Mouse (Mus musculus): Measurements from ENCODE around the gene Gmpr. TPM values are rescaled to one million over a fixed set of nuclear protein-coding genes. Genes with fewer than 3 reads are reported as not detected.

Gmpr gene
- polyA plus RNA-seq (2016; fragmentation: Nextera tagmentation; extraction: Ambion mirVana) = 22.5 and 25.6 TPM in 2 replicates

DNA sequence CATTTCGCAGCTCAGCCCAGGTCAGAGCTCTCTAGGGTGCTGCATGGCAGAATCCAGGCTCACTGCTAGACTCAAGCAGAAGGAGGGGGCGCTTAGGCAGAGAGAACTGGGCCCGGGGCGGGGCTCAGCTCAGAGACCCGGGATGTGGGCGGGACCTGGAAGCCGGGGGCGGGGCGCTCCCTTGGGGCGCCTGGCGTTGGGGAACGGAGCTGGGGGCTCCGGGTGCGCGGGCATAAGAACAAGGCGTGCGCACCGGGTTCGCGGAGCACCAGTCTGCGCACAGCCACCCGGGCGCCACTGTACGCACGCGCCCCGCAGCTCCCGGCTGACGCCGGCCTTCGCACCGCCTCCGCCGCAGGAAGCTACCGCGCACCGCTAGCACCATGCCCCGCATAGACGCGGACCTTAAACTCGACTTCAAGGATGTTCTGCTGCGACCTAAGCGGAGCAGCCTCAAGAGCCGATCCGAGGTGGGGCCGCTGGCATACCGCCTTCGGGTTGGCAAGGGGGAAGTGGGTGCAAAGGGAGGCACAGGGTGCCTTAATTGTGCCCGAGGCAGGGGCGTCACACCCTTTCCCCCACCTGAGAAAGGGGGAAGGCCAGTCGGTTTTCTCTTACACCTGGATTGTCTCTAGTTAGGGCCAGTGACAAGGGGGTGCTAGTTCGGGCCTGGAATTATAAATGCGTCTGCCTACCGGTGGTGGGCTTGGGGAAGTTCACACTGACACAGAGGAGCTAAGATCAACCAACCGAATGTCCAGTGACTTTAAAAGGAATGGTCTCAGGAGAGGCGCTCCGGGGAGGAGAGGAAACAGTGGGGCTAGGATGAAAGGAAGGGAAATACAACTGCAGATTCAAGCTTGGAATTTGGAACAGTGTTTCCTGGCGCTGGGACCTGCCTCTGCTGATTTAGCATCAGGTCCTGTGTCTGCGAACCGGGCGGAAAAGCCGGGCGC is at the start of gene Gmpr:
Gene Gmpr, plus strand, starts transcription at position 171 of the 956 bp plus-strand sequence.
- WGBS = 1% methylated on average over 63 of the region's 63 CpGs
- H3K27ac ChIP-seq (replicated peaks) = peak within 1 kb of the TSS; percentile 79

DNA sequence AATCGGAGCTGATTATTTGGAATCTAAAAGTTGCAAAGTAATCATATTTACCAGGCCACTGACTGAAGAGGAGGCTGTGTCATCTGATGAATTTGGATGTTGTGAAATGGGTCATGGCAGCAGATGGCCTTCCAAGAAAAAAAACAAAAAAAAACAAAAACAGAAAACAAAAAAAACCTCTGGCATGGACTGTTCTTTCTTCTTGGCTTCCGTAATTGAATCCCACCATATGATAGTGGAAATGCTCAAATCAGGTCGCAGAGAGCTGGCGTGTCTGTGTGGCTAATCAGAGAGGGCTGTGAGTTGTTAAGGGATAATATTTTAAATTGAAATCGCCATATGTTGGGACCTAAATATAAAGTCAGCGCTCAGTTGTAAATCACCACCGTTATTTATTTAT is 49.8 kb upstream of the Gmpr start:
- H3K9me3 ChIP-seq = no peaks in the 10 kb centered on the region
- H3K27me3 ChIP-seq (replicated peaks; ENCODE audit: low read depth, poor library complexity, severe bottlenecking) = no peaks in the 10 kb centered on the region
- 71% methylated on average over 7 of the region's 7 CpGs for WGBS
- H3K4me1 ChIP-seq = peaks cover 43% of the 10 kb centered on the region
- no peak overlapping the region for H3K4me3 ChIP-seq
- no peak overlapping the region for H3K27ac ChIP-seq (replicated peaks)
- H3K36me3 ChIP-seq (replicated peaks) = no peaks in the 10 kb centered on the region
- no peak for DNase-seq (ENCODE audit: low spot score)

More for the DNA sequence above, at the start of gene Gmpr:
- Histone ChIP-seq H3K27me3 (replicated peaks; ENCODE audit: low read depth, poor library complexity, severe bottlenecking) (peaks cover 41% of the 10 kb centered on the region), H3K4me1 (peaks cover 34% of the 10 kb centered on the region), H3K9me3 (no peaks in the 10 kb centered on the region), H3K4me3 (peak within 1 kb of the TSS; percentile 70), H3K36me3 (replicated peaks) (no peaks in the 10 kb centered on the region)
- peak; percentile 80 for DNase-seq (ENCODE audit: low spot score)

DNA sequence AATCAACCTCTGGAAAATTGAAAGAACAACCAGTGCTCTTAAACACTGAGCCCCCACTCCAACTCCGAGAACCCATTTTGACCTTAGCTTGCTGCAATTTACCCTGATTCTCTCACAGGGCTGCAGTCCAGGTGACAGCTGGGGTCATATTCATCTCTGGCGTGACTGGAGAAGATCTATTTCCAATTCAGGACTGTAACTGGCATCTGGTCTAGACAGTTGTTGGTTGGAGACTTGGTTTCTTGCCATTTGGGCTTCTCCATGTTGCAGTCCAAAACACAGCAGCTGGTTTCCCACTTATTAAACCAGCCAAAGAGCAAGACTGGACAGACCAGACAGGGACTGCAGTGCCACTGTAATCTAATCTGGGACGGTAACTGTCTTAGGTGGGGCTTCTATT is 47.1 kb upstream of the Gmpr start:
- Histone ChIP-seq H3K4me1 (peaks cover 19% of the 10 kb centered on the region), H3K36me3 (replicated peaks) (no peaks in the 10 kb centered on the region), H3K9me3 (no peaks in the 10 kb centered on the region), H3K27ac (replicated peaks) (no peak overlapping the region), H3K4me3 (no peak overlapping the region), H3K27me3 (replicated peaks; ENCODE audit: low read depth, poor library complexity, severe bottlenecking) (no peaks in the 10 kb centered on the region)
- DNase-seq (ENCODE audit: low spot score) = no peak
- WGBS = 86% methylated on average over 3 of the region's 3 CpGs

DNA sequence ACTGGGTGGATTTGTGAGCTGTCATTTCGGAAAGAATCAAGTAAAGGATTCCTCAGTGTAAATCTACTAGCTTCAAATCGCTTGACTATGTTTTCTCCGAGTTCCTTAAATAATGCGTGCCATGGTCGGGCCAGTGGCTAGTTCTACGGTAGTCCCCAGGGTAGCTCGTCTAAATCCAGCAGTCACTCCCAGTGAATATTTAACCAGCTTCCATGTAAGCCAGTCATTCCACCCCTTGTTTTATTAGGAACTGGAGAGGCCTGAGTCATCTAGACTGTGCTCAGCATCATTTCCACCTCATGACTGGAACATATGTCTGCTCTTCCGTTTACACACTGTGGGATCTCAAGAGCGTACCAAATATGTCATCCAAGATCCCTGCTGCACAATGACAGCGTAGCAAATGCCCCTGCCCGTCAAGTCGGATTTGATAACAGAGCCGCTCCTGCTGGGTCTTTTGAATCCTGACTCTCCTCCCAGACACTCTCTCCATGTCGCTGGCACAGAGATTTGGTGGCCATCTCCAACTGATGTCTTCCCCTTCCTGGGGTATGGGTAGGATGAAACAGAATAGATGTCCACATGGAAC is 45.8 kb upstream of the Gmpr start:
- DNase-seq (ENCODE audit: low spot score) = no peak
- 0 out of 2 replicates have a peak, but pooled peaks cover 7% of the 10 kb centered on the region for H3K27me3 ChIP-seq (replicated peaks; ENCODE audit: low read depth, poor library complexity, severe bottlenecking)
- H3K36me3 ChIP-seq (replicated peaks) = no peaks in the 10 kb centered on the region
- H3K4me1 ChIP-seq = peaks cover 16% of the 10 kb centered on the region
- 88% methylated on average over 14 of the region's 14 CpGs for WGBS
- no peaks in the 10 kb centered on the region for H3K9me3 ChIP-seq
- no peak overlapping the region for H3K4me3 ChIP-seq
- H3K27ac ChIP-seq (replicated peaks) = no peak overlapping the region

DNA sequence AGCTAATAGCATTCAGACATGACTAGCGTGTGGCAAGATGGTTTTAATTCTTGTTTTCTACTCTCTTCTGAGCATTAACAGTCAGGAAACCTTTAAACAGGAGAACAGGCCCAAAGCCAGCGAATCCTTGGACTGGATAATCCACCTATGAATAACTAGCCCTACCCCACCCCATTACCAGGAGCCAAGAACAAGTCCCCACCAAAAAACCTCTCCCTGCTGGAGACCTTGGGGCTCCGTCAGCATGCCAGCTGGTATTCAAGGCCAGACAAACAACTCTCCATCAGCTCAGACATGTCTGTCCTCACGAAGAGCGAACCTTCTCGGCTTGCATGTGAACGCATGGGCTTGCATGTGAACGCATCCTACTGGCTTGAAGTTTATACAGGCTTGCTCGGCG is 41.6 kb upstream of the Gmpr start:
- Histone ChIP-seq H3K36me3 (replicated peaks) (no peaks in the 10 kb centered on the region), H3K9me3 (no peaks in the 10 kb centered on the region), H3K27ac (replicated peaks) (no peak overlapping the region), H3K4me1 (peaks cover 39% of the 10 kb centered on the region), H3K27me3 (replicated peaks; ENCODE audit: low read depth, poor library complexity, severe bottlenecking) (peaks cover 7% of the 10 kb centered on the region; the same call in 1 of the 2 replicates), H3K4me3 (no peak overlapping the region)
- WGBS = 85% methylated on average over 10 of the region's 10 CpGs
- DNase-seq (ENCODE audit: low spot score) = no peak

DNA sequence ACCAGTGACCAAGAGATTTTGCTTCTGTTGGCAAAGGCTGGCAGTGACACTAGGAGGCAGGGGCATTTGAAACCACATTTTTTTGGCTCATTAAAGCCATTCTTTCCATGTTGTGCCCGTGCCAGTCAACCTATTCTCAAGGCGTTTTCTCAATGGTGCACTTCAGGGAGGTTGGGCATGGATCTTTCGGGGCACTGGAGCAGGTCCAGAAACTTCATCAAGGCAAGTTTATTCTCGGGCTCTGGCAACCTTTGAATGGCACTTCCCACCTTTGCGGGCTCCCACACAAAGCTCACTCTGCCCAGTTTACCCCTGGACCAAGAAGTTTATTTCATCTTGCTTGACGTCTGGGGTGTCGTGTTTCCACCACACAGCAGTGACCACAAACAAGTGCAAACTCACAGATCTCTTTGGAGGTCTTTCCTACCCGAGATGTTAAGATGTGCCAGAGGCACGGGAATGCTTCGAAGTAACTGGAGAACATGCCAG is 41.2 kb upstream of the Gmpr start:
- no peak overlapping the region for H3K4me3 ChIP-seq
- no peak for DNase-seq (ENCODE audit: low spot score)
- no peaks in the 10 kb centered on the region for H3K36me3 ChIP-seq (replicated peaks)
- H3K27me3 ChIP-seq (replicated peaks; ENCODE audit: low read depth, poor library complexity, severe bottlenecking) = peaks cover 7% of the 10 kb centered on the region; the same call in 1 of the 2 replicates
- H3K9me3 ChIP-seq = no peaks in the 10 kb centered on the region
- WGBS = 65% methylated on average over 10 of the region's 10 CpGs
- H3K27ac ChIP-seq (replicated peaks) = no peak overlapping the region
- H3K4me1 ChIP-seq = peaks cover 42% of the 10 kb centered on the region

DNA sequence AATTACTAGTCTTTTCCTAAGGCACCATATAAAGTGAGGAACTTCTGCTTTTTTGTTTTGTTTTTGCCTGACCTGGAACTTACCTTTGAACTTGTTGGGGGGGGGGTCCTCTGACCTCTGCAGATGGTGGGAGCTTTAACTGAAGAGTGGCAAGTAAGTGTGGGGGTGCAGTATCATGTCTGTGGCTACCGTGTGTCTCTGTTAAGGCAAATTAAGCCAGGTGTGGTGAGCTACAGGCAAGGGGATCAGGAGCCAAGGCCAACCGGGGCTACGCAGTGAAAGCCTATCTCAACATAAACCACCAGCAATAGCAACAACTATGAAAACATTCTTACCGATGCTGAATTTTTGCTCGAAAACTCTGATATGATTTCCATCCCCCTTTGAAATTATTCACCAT is 38.5 kb upstream of the Gmpr start:
- Histone ChIP-seq H3K9me3 (no peaks in the 10 kb centered on the region), H3K27me3 (replicated peaks; ENCODE audit: low read depth, poor library complexity, severe bottlenecking) (peaks cover 19% of the 10 kb centered on the region), H3K4me1 (peaks cover 46% of the 10 kb centered on the region), H3K4me3 (no peak overlapping the region), H3K36me3 (replicated peaks) (no peaks in the 10 kb centered on the region), H3K27ac (replicated peaks) (peak overlapping the region; percentile 88)
- no peak for DNase-seq (ENCODE audit: low spot score)
- 59% methylated on average over 5 of the region's 5 CpGs for WGBS

DNA sequence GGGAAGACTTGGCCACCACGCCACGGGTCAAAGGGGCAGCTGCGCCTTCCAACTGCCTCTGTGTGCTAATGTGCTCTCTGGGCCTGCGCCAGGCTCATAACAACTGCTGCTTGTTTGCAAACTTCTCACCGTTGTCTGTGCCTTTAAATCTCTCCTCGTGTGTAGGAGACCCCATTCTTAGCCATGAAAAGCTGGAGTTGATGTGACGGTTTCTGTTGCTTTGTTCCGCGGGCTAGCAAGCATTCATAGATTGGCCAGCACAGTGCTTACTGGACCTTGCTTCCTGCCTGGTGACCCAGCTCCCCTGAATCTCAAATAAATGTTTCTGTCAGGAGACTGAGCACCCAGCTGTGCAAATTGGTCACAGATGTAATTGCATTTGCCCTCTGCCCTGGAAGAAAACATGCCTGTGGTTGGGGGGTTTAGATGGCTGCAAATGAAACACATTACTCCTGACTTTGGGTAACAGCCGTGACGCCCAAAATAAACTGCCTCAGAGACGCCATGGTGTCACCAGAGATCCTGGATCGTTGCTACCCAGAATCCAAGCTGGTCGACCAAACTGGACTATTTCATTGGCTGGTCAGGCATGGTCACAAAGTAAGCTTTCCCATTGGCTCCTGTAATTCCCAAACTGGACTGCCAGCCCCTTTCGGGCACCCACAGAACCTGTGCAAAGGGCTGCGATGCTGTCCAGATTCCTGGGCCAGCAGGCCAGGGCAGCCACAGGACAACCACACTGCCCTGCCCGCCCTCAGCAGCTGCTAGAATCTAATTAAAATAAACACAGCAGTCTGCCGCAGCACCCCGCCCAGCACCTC is 37.6 kb upstream of the Gmpr start:
- H3K36me3 ChIP-seq (replicated peaks) = no peaks in the 10 kb centered on the region
- peaks cover 25% of the 10 kb centered on the region for H3K27me3 ChIP-seq (replicated peaks; ENCODE audit: low read depth, poor library complexity, severe bottlenecking)
- 14% methylated on average over 19 of the region's 19 CpGs for WGBS
- H3K4me1 ChIP-seq = peaks cover 46% of the 10 kb centered on the region
- peak; percentile 84 for DNase-seq (ENCODE audit: low spot score)
- H3K27ac ChIP-seq (replicated peaks) = peak overlapping the region; percentile 88
- H3K4me3 ChIP-seq = peak overlapping the region; percentile 31
- H3K9me3 ChIP-seq = no peaks in the 10 kb centered on the region

DNA sequence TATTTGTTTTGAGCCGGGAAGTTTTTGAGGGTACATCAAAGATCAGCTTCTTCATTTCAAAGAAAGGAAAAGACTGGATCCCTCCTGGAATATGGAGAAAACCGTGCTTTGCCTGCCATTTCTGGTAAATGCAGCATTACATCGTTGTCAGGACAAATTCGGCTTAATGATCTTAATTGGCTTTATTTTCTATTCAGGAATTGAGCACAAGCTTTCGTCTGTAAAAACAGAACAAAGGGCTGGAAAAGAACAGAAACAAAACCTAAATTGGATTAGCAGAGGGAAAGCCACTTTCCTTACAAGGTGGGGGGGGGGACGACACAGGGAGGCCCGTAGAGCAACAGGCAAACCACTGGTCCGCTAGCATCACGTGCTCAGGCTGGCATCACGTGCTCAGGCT is 33.9 kb upstream of the Gmpr start:
- Histone ChIP-seq H3K4me1 (peaks cover 30% of the 10 kb centered on the region), H3K27ac (replicated peaks) (no peak overlapping the region), H3K9me3 (no peaks in the 10 kb centered on the region), H3K36me3 (replicated peaks) (no peaks in the 10 kb centered on the region), H3K27me3 (replicated peaks; ENCODE audit: low read depth, poor library complexity, severe bottlenecking) (peaks cover 27% of the 10 kb centered on the region), H3K4me3 (no peak overlapping the region)
- 42% methylated on average over 10 of the region's 10 CpGs for WGBS
- peak; percentile 39 for DNase-seq (ENCODE audit: low spot score)

DNA sequence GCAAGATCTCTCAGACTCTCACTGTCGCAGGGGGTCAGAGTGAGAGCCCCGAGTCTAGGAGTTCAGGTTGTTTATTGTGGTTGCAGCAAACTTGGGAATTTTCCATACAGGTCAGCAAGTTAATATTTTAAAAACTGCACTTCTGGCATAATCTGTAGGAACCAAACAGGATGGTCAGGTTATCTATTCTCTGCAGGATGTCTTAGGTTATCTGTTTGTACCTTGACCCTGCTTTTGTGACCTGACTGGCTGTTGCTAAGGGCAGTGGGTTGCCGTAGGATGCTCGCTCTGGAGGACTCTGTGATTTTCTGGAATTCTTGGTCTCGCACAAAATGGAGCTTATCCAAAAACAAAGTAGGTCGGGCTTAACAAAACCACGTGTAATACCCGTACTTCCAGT is 31.9 kb upstream of the Gmpr start:
- Histone ChIP-seq H3K27me3 (replicated peaks; ENCODE audit: low read depth, poor library complexity, severe bottlenecking) (peaks cover 27% of the 10 kb centered on the region), H3K27ac (replicated peaks) (no peak overlapping the region), H3K9me3 (no peaks in the 10 kb centered on the region), H3K4me1 (peaks cover 10% of the 10 kb centered on the region), H3K4me3 (no peak overlapping the region), H3K36me3 (replicated peaks) (no peaks in the 10 kb centered on the region)
- no peak for DNase-seq (ENCODE audit: low spot score)
- WGBS = 84% methylated on average over 8 of the region's 8 CpGs

DNA sequence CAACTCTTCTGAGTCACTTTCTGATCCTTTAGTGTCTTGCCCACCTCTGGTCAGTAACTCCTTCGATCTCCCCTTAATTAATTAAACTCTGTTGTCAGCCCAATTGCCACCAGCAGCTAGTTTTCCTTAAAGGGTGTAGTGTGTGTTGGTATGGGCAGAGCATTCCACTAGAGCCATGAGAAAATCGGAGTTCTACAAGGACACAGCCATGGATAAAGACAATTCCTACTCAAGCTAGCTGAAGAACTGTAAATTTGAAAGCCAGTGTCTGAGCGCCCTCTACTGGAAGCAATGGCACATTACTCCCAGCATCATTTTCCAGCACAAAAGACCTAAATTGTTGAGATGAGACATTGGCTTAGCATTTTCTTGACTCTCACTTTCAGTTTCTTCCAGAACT is 30.1 kb upstream of the Gmpr start:
- no peak overlapping the region for H3K27ac ChIP-seq (replicated peaks)
- H3K27me3 ChIP-seq (replicated peaks; ENCODE audit: low read depth, poor library complexity, severe bottlenecking) = peaks cover 17% of the 10 kb centered on the region
- no peaks in the 10 kb centered on the region for H3K36me3 ChIP-seq (replicated peaks)
- H3K9me3 ChIP-seq = no peaks in the 10 kb centered on the region
- 36% methylated on average over 3 of the region's 3 CpGs for WGBS
- DNase-seq (ENCODE audit: low spot score) = peak; percentile 79
- H3K4me3 ChIP-seq = no peak overlapping the region
- peaks cover 4% of the 10 kb centered on the region; the same call in 1 of the 2 replicates for H3K4me1 ChIP-seq

DNA sequence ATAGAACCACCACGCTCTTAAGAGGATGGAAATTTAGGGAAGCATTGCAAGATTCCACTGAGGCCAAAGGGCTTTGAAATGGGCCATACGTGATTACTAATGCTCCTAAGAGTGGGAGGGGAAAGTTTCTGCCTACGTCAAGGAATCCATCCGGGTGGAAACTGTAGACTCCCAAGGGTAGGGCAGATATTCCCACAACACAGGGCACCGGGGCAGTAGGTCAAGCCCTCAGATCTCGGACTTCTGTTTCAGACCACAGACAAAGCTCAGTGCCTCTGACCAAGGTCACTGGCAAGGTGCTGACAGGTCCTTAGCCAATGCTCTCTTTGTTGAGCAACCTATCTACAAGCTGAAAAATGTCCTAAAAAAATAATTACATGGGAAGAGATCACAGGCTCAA is 27.3 kb upstream of the Gmpr start:
- Histone ChIP-seq H3K4me3 (no peak overlapping the region), H3K36me3 (replicated peaks) (no peaks in the 10 kb centered on the region), H3K27ac (replicated peaks) (no peak overlapping the region), H3K9me3 (peaks cover 8% of the 10 kb centered on the region; the same call in 1 of the 2 replicates), H3K4me1 (no peaks in the 10 kb centered on the region), H3K27me3 (replicated peaks; ENCODE audit: low read depth, poor library complexity, severe bottlenecking) (peaks cover 8% of the 10 kb centered on the region; the same call in 1 of the 2 replicates)
- no peak for DNase-seq (ENCODE audit: low spot score)
- 70% methylated on average over 6 of the region's 6 CpGs for WGBS
